Mouse (Mus musculus) kidney, adult 2 months (tissue): ENCODE results near the gene Ppp1r13b.

ENCODE experiments used
- CTCF ChIP-seq: fragments of 200-500 bp; conservative IDR thresholded peaks from 2 replicates; pipeline ENCODE4 v1.5.1; 2011; ENCODE audit warnings: low read depth, mild to moderate bottlenecking, control low read depth, low read length, moderate library complexity, mixed read lengths; ENCODE audit not compliant: insufficient read depth, insufficient read length
- POLR2A ChIP-seq: fragments of 200-500 bp; IDR thresholded peaks from one replicate; pipeline ENCODE4 v1.6.1; 2011; ENCODE audit warnings: low read depth, low read length, control low read depth

GRCm38 (mm10) chr12:111896908-111897661 is 10.8 kb downstream of the Ppp1r13b start:
- TF ChIP-seq CTCF (no peak), POLR2A (no peak)
